Mouse (Mus musculus) liver, postnatal 0 days (tissue): ENCODE results near the gene Relb. TPM values are rescaled to one million over a fixed set of nuclear protein-coding genes. Genes with fewer than 3 reads are reported as not detected.

Experiments used
- ATAC-seq: fragments of 200-750 bp; cut with Nextera tagmentation; 2 replicates; pipeline ENCODE4 v1.8.0; 2017; ENCODE audit warnings: mild to moderate bottlenecking, moderate library complexity
- DNase-seq: peaks from one replicate; pipeline ENCODE4 v3.0.0-alpha.2; 2016
- H3K27ac ChIP-seq: fragments of 300-500 bp; sonication (generic); 2 replicates; pipeline ENCODE4 v1.5.1; 2014; ENCODE audit warnings: antibody characterized with exemption, moderate library complexity, mild to moderate bottlenecking, low read depth
- H3K27me3 ChIP-seq: fragments of 300-500 bp; sonication (generic); 2 replicates; pipeline ENCODE4 v1.6.1; 2014; ENCODE audit warnings: low read length, control low read depth, mixed read lengths; ENCODE audit not compliant: insufficient read depth
- H3K36me3 ChIP-seq: fragments of 300-500 bp; sonication (generic); replicated peaks from 2 replicates; pipeline ENCODE4 v1.6.1; 2014; ENCODE audit warnings: mild to moderate bottlenecking, control low read depth, low read length, moderate library complexity, mixed read lengths; ENCODE audit not compliant: insufficient read depth
- H3K4me1 ChIP-seq: fragments of 300-500 bp; sonication (generic); 2 replicates; pipeline ENCODE4 v1.6.1; 2014; ENCODE audit warnings: antibody characterized with exemption, mild to moderate bottlenecking, control low read depth; ENCODE audit not compliant: insufficient read depth
- H3K4me2 ChIP-seq: fragments of 300-500 bp; sonication (generic); 2 replicates; pipeline ENCODE4 v1.6.1; 2014; ENCODE audit warnings: low read depth, mild to moderate bottlenecking, low read length, moderate library complexity, mixed read lengths
- H3K4me3 ChIP-seq: fragments of 300-500 bp; sonication (generic); 2 replicates; pipeline ENCODE4 v1.5.1; 2014; ENCODE audit warnings: low read depth, low read length
- H3K9ac ChIP-seq: fragments of 300-500 bp; sonication (generic); replicated peaks from 2 replicates; pipeline ENCODE4 v1.6.1; 2014; ENCODE audit warnings: mild to moderate bottlenecking, moderate library complexity
- H3K9me3 ChIP-seq: fragments of 300-500 bp; sonication (generic); 2 replicates; pipeline ENCODE4 v1.6.1; 2016; ENCODE audit warnings: mild to moderate bottlenecking, control low read depth, low read length, mixed read lengths
- CTCF ChIP-seq: sonication (generic); IDR thresholded peaks from 2 replicates; pipeline ENCODE4 v1.5.1; 2016; ENCODE audit warnings: antibody characterized with exemption, low read depth
- EP300 ChIP-seq: IDR thresholded peaks from 2 replicates; pipeline ENCODE4 v1.6.1; 2016; ENCODE audit warnings: antibody characterized with exemption, low read depth, mild to moderate bottlenecking
- WGBS: fragments of 180-500 bp; shearing (Covaris S2); extraction: QIAGEN DNeasy Blood & Tissue Kit; methylation state at CpG from one replicate; pipeline ENCODE4 v1.1.7; 2014; ENCODE audit not compliant: insufficient replicate concordance; 5-methylcytosine and 5-hydroxymethylcytosine counted together
- polyA plus RNA-seq: library from polyadenylated mRNA; unstranded; fragments of >200 nt; fragmentation: Nextera tagmentation; extraction: Ambion mirVana; gene quantifications from 2 replicates; pipeline ENCODE4 v1.2.1, GENCODE M21; 2015

Gene Relb
- 2.2 and 2.3 TPM in 2 replicates for polyA plus RNA-seq

GRCm38 (mm10) chr7:19629361-19629734 is at the start of gene Relb:
TSS of gene Relb (minus strand) at chr7:19629438.
- DNase-seq (peak; percentile 91), ATAC-seq (peak; percentile 60)
- TF ChIP-seq EP300: no peak
- no peak for TF ChIP-seq CTCF
- Histone ChIP-seq H3K27ac (peak within 1 kb of the TSS; percentile 97), H3K4me1 (peaks cover 17% of the 10 kb centered on the region), H3K4me2 (peak within 1 kb of the TSS; percentile 92), H3K9ac (peak within 1 kb of the TSS; percentile 73), H3K27me3 (no peaks in the 10 kb centered on the region), H3K9me3 (no peaks in the 10 kb centered on the region), H3K4me3 (peak within 1 kb of the TSS; percentile 73), H3K36me3 (peaks cover 13% of the 10 kb centered on the region)
- under 1% methylated on average over 25 of the region's 41 CpGs for whole genome bisulfite sequencing

DNA sequence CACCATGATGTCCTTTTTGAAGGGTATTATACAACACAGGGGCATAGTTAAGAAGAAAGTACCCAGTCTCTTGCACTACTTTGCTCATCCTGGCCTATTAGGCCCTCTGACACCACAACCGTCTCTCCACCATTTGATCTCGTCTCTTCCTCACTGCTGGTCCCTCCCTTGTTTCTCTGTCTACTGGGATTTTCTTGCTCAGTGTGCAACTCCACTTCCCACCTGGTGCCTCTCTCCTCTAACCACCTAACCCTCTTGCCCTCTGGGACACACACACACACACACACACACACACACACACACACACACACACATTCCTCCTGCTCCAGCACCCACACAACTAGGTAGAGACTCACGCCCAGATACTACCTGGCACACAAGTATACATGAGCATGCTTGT is 49.7 kb upstream of the Relb start:
- ATAC-seq: no peak
- Histone ChIP-seq H3K4me1 (peaks cover 28% of the 10 kb centered on the region), H3K36me3 (no peaks in the 10 kb centered on the region), H3K27ac (peak overlapping the region; percentile 98), H3K9ac (peak overlapping the region; percentile 62), H3K4me3 (peak overlapping the region; percentile 20), H3K4me2 (peak overlapping the region; percentile 62), H3K9me3 (no peaks in the 10 kb centered on the region), H3K27me3 (no peaks in the 10 kb centered on the region)
- DNase-seq: no peak
- WGBS: 68% methylated on average over 3 of the region's 3 CpGs
- no peak for TF ChIP-seq CTCF
- TF ChIP-seq EP300: no peak

DNA sequence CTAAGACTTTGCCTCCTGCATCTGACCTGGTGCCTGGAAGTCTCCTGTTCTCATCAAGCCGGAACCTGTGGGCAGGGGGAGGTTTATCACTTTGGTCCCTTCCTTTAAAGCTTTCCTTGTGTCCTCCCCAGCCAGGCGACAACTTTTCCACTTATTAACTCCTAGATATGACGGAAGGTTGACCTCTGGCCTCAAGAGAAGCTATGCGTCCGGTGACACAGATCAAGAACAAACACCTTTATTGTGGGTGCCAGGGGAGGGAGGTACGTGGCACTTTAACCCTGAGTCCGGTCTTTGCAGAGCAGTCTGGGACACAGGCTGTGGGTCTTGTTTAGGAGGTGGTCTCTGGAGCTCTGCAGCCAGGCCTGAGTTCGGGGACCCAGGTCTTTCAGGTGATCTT is 48.6 kb upstream of the Relb start, which contains the start of gene Apoc2:
Apoc2 (minus strand) TSS at position 70 of the 400 bp plus-strand sequence.
- WGBS: 47% methylated on average over 8 of the region's 8 CpGs
- peak within 1 kb of the TSS; percentile 62 for H3K4me2 ChIP-seq
- no peaks in the 10 kb centered on the region for H3K9me3 ChIP-seq
- peak within 1 kb of the TSS; percentile 62 for H3K9ac ChIP-seq
- H3K4me3 ChIP-seq: peak within 1 kb of the TSS; percentile 20
- peaks cover 20% of the 10 kb centered on the region for H3K4me1 ChIP-seq
- H3K27me3 ChIP-seq: no peaks in the 10 kb centered on the region
- H3K36me3 ChIP-seq: no peaks in the 10 kb centered on the region
- no peak for TF ChIP-seq CTCF
- peak; percentile 68 for TF ChIP-seq EP300
- peak within 1 kb of the TSS; percentile 98 for H3K27ac ChIP-seq
- peak; percentile 42 for DNase-seq
- peak; percentile 53 for ATAC-seq

DNA sequence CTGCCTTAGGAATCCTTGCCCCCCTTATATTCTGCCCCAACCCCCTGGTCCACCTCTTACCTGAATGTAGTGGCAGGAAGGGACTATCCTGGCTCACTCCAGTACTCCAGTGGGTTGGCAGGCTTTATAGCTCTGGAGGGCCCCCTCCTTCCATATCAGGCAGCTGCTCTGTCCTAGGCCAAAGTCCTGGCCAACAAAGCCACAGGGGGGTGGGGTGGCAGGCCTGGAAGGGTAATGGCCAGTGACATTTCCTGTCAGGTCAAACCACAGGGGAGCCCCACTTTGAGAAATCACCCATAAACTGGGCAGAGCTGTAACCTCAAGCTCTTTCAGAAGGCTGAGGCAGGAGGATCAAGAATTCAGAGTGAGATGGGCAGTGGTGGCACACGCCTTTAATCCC is 47.4 kb upstream of the Relb start:
- peak overlapping the region; percentile 98 for H3K27ac ChIP-seq
- ATAC-seq (peak; percentile 52), DNase-seq (peak; percentile 62)
- WGBS: 74% methylated on average over 1 of the region's 1 CpGs
- peaks cover 13% of the 10 kb centered on the region for H3K4me1 ChIP-seq
- TF ChIP-seq EP300: 0 out of 2 replicates have a peak, but pooled peaks have one; percentile 6
- no peak for TF ChIP-seq CTCF
- peak overlapping the region; percentile 33 for H3K9ac ChIP-seq
- H3K27me3 ChIP-seq: no peaks in the 10 kb centered on the region
- peak overlapping the region; percentile 48 for H3K4me2 ChIP-seq
- H3K36me3 ChIP-seq: no peaks in the 10 kb centered on the region
- no peaks in the 10 kb centered on the region for H3K9me3 ChIP-seq
- H3K4me3 ChIP-seq: no peak overlapping the region

DNA sequence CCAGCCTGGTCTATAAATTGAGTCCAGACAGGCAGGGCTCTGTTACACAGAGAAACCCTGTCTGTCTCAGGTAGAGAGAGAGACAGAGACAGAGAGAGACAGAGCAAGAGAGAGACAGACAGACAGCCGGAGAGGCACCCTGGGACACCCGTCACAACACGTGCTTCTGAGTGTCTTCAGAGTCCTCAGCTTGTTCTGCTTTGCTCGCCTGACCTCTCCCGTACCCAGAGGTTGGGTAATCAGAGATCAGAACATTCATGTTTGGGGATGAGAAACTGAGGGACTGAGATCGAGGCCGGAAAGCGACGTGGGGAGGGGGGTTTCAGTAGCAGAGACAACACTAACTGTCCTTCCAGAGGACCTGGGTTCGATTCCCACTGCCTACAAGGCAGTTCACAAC is 46.6 kb upstream of the Relb start:
- Histone ChIP-seq H3K9ac (peak overlapping the region; percentile 33), H3K9me3 (no peaks in the 10 kb centered on the region), H3K27ac (peak overlapping the region; percentile 98), H3K4me1 (peaks cover 9% of the 10 kb centered on the region), H3K4me2 (peak overlapping the region; percentile 48), H3K36me3 (0 out of 2 replicates have a peak, but pooled peaks cover 3% of the 10 kb centered on the region), H3K27me3 (no peaks in the 10 kb centered on the region), H3K4me3 (no peak overlapping the region; the same call in 1 of the 2 replicates)
- ATAC-seq: peak; percentile 21
- DNase-seq: peak; percentile 52
- no peak for TF ChIP-seq EP300
- no peak for TF ChIP-seq CTCF
- WGBS: 39% methylated on average over 10 of the region's 10 CpGs

- DNase-seq (no peak), ATAC-seq (no peak)
- Histone ChIP-seq H3K4me3 (no peak overlapping the region), H3K27ac (no peak overlapping the region), H3K9me3 (no peaks in the 10 kb centered on the region), H3K9ac (no peak overlapping the region), H3K4me1 (peaks cover 19% of the 10 kb centered on the region), H3K27me3 (no peaks in the 10 kb centered on the region), H3K36me3 (0 out of 2 replicates have a peak, but pooled peaks cover 3% of the 10 kb centered on the region), H3K4me2 (no peak overlapping the region)
- WGBS: 62% methylated on average over 14 of the region's 14 CpGs
- TF ChIP-seq EP300 (no peak), CTCF (no peak)
Observed at GRCm38 (mm10) chr7:19673083-19673699, 44.0 kb upstream of the Relb start.
